Mouse (Mus musculus) limb, embryonic 12.5 days (tissue): ENCODE data around the gene Tarbp2. TPM values are rescaled to one million over a fixed set of nuclear protein-coding genes. Genes with fewer than 3 reads are reported as not detected.

ENCODE experiments used
- ATAC-seq: fragments of 200-750 bp; cut with Nextera tagmentation; 2 replicates; pipeline ENCODE4 v1.8.0; 2017; ENCODE audit warnings: low read depth, moderate TSS enrichment; ENCODE audit not compliant: insufficient number of reproducible peaks, insufficient read depth, low FRiP score, low TSS enrichment
- H3K27ac ChIP-seq: fragments of 300-500 bp; sonication (generic); 2 replicates; pipeline ENCODE4 v1.5.1; 2016; ENCODE audit warnings: mild to moderate bottlenecking, moderate library complexity
- H3K27me3 ChIP-seq: fragments of 300-500 bp; sonication (generic); 2 replicates; pipeline ENCODE4 v1.6.1; 2016; ENCODE audit warnings: mild to moderate bottlenecking, moderate library complexity
- H3K36me3 ChIP-seq: fragments of 300-500 bp; sonication (generic); 2 replicates; pipeline ENCODE4 v1.6.1; 2016; ENCODE audit warnings: mild to moderate bottlenecking, moderate library complexity
- H3K4me1 ChIP-seq: fragments of 300-500 bp; sonication (generic); replicated peaks from 2 replicates; pipeline ENCODE4 v1.6.1; 2016
- H3K4me2 ChIP-seq: fragments of 300-500 bp; sonication (generic); 2 replicates; pipeline ENCODE4 v1.6.1; 2016; ENCODE audit warnings: mild to moderate bottlenecking, moderate library complexity
- H3K4me3 ChIP-seq: fragments of 300-500 bp; sonication (generic); replicated peaks from 2 replicates; pipeline ENCODE4 v1.5.1; 2016; ENCODE audit warnings: mild to moderate bottlenecking
- H3K9ac ChIP-seq: fragments of 300-500 bp; sonication (generic); replicated peaks from 2 replicates; pipeline ENCODE4 v1.6.1; 2016; ENCODE audit warnings: mild to moderate bottlenecking, moderate library complexity
- H3K9me3 ChIP-seq: fragments of 300-500 bp; sonication (generic); 2 replicates; pipeline ENCODE4 v1.6.1; 2016; ENCODE audit warnings: mild to moderate bottlenecking, moderate library complexity
- WGBS: fragments of 180-500 bp; shearing (Covaris S2); methylation state at CpG from one replicate; pipeline ENCODE4 v1.1.7; 2016; 5-methylcytosine and 5-hydroxymethylcytosine counted together
- polyA plus RNA-seq: library from polyadenylated mRNA; unstranded; fragments of >200 nt; fragmentation: Nextera tagmentation; extraction: Ambion mirVana; gene quantifications from 2 replicates; pipeline ENCODE4 v1.2.1, GENCODE M21; 2016

The Tarbp2 gene
- polyA plus RNA-seq, 1 experiment from 2014 or later, result 111 TPM

DNA sequence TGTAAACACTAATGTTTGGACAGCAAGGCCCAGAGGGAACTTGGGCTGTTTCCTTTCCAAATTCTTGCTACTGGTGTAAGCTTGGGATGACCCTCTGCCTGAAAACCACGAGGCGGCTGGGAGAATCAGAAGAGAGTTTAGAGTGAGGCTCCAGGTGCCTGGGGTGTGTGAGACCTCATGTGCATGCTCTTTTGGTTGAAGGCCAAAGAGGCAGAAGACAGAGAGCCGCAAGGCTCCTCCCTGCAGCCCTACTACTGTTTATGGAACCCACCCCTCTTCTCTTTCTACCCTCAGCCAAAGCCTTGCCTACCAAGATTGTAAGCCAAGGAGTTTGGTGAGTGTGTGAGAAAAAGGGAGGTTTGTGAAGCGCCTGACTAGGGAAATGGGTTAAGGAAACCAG lies 2.2 kb upstream of the Tarbp2 start:
- peaks cover 44% of the 10 kb centered on the region for H3K4me1 ChIP-seq
- peak overlapping the region; percentile 84 for H3K9ac ChIP-seq
- H3K4me2 ChIP-seq, result peak overlapping the region; percentile 76
- no peaks in the 10 kb centered on the region for H3K27me3 ChIP-seq
- H3K4me3 ChIP-seq, result peak overlapping the region; percentile 70
- peaks cover 4% of the 10 kb centered on the region for H3K36me3 ChIP-seq
- 53% methylated on average over 4 of the region's 4 CpGs for WGBS
- no peak for ATAC-seq
- H3K9me3 ChIP-seq, result no peaks in the 10 kb centered on the region
- peak overlapping the region; percentile 85 for H3K27ac ChIP-seq

DNA sequence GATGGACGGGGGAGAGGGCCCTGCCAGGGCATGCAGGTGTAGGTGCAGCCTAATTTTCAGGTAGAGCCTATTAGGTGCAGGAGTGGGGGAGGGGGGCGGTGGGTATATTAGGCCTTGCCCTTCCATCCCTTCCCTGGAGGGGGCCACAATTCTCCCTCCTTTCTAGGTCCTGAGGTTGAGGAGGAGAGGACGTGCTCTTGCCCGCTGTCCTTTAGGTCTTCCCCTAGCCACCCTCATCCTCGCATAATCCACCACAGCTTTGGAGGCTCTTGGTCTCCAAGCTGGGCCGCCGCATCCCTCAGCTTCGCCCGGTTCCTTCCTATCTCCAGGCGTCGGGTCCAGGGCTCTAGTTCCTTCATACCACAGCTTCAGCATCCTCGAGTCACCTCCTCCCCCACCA lies 1.7 kb upstream of the Tarbp2 start:
- under 1% methylated on average over 12 of the region's 12 CpGs for WGBS
- peaks cover 9% of the 10 kb centered on the region for H3K36me3 ChIP-seq
- no peak for ATAC-seq
- no peaks in the 10 kb centered on the region for H3K9me3 ChIP-seq
- peaks cover 39% of the 10 kb centered on the region for H3K4me1 ChIP-seq
- peak overlapping the region; percentile 85 for H3K27ac ChIP-seq
- H3K9ac ChIP-seq, result peak overlapping the region; percentile 84
- H3K4me2 ChIP-seq, result peak overlapping the region; percentile 76
- H3K27me3 ChIP-seq, result no peaks in the 10 kb centered on the region
- peak overlapping the region; percentile 70 for H3K4me3 ChIP-seq

DNA sequence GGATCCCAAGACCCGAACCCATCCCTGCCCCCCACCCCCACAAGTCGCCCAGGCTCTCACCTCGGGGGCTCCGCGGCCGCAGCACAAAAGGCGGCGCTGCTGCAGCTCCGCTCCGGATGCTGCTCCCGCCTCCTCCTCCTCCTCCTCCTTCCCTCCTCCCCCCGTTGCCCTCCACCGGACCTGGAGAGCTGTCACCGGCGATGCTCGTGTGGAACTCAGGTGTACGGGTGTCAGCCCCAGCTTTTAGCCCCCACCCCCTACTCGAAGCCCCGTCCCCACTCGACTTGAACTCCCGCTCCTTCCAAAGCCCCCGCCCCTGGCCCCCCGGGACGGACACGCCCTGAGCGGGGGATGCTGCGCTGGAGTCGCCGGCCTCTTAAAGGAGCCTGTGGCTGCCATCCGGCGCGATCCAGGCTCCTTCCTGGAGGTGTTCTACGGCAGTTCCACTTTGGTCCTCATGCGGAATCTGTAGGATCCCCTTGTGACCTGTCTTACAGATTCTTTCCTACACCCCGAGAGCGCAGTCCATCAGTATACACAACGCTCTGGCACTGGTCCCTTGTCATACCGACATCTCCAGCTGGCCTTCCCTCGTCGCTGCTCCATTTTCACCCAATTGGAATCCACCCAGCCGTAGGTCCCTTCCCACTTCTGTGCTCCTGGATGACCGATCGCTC lies 1.1 kb upstream of the Tarbp2 start, which contains the start of gene Map3k12:
Gene Map3k12 (minus strand): TSS at position 337 of the 677 bp plus-strand sequence.
- peak within 1 kb of the TSS; percentile 76 for H3K4me2 ChIP-seq
- WGBS, result under 1% methylated on average over 43 of the region's 43 CpGs
- peak within 1 kb of the TSS; percentile 98 for H3K27ac ChIP-seq
- peaks cover 15% of the 10 kb centered on the region for H3K36me3 ChIP-seq
- peak within 1 kb of the TSS; percentile 84 for H3K9ac ChIP-seq
- peak within 1 kb of the TSS; percentile 70 for H3K4me3 ChIP-seq
- H3K9me3 ChIP-seq, result no peaks in the 10 kb centered on the region
- no peak for ATAC-seq
- peaks cover 33% of the 10 kb centered on the region for H3K4me1 ChIP-seq
- H3K27me3 ChIP-seq, result no peaks in the 10 kb centered on the region

DNA sequence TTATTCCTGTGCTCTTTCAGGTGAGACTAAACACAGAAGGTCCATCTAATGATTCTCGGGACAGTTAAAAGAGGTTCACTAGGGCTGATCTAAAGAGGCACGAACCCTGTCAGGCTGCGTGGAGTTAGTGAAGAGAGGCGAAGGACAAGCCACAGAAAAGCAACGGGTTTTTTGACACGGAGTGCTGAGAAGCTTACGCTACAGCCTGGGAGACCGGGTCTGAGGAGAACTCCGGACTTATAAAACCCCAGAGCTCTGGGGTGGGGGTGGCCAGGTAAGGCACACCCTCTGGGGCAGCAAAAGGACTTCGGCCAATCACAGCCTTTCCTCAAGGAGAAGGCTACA lies 389 bp upstream of the Tarbp2 start:
- WGBS, result 0% methylated on average over 10 of the region's 10 CpGs
- peak overlapping the region; percentile 84 for H3K9ac ChIP-seq
- H3K27me3 ChIP-seq, result no peaks in the 10 kb centered on the region
- H3K4me1 ChIP-seq, result peaks cover 26% of the 10 kb centered on the region
- H3K36me3 ChIP-seq, result peaks cover 22% of the 10 kb centered on the region
- H3K9me3 ChIP-seq, result no peaks in the 10 kb centered on the region
- H3K4me2 ChIP-seq, result peak overlapping the region; percentile 76
- no peak for ATAC-seq
- H3K27ac ChIP-seq, result peak overlapping the region; percentile 85
- H3K4me3 ChIP-seq, result peak overlapping the region; percentile 70

DNA sequence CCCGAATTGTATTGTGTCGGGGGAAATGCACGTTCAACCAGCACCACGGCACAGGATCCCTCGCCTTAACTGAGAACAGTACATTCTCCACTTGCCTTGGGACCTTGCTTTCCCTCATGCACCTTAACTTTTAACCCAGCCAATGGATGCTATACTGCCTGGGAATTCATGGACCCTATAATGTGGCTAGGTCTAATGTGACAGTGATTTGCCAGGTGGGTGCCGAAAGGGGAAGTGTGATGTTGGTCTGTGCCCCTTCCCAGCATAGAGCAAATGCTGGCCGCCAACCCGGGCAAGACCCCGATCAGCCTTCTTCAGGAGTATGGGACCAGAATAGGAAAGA lies 838 bp downstream of the Tarbp2 start:
- peaks cover 22% of the 10 kb centered on the region for H3K4me1 ChIP-seq
- H3K4me2 ChIP-seq, result peak overlapping the region; percentile 59
- peaks cover 30% of the 10 kb centered on the region for H3K36me3 ChIP-seq
- H3K9ac ChIP-seq, result peak overlapping the region; percentile 81
- WGBS, result 10% methylated on average over 9 of the region's 9 CpGs
- peak overlapping the region; percentile 70 for H3K4me3 ChIP-seq
- ATAC-seq, result no peak
- peak overlapping the region; percentile 98 for H3K27ac ChIP-seq
- H3K27me3 ChIP-seq, result no peaks in the 10 kb centered on the region
- no peaks in the 10 kb centered on the region for H3K9me3 ChIP-seq

DNA sequence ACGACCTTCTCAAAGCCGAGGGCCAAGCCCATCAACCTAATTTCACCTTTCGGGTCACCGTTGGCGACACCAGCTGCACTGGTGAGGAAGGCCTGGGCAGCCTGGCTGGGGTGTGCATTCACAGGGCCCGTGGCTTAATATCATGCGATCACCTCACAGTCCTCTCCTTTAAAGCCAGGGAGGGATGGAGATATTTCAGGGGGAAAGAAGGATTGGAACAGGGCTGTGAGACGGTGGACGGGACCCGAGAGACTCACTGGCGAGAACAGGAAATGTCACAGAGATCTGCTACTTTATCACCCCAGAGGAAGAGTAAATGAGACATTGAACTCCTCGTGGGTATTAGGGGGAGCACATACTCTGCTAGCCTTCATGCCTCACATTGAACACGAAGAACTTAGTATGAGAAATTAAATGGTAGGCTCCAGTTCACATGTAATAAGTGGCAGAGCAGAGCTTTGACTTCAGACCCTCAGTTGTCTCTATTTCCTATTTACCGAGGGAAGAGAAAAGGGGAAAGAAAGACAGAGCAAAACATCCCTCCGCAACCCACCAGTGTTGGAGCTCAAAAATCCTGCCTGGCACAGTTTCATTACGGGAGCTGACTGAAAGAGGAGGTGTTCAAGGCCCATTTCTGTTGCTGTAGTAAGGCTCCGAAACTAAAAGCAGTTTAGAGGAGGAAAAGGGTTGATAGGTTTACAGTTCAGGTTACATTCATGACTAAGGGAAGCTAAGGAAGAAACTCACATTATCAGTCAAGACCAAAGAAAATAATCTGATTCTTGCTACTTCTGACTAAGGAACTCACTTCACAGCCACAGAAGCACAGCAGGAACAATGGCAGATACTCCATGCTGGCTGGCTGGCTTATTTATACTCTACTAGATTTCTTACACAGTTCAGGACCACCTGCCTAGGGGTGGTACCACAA lies 1.5 kb downstream of the Tarbp2 start:
- no peak for ATAC-seq
- H3K4me1 ChIP-seq, result peaks cover 22% of the 10 kb centered on the region
- 61% methylated on average over 17 of the region's 17 CpGs for WGBS
- H3K9me3 ChIP-seq, result no peaks in the 10 kb centered on the region
- peaks cover 36% of the 10 kb centered on the region for H3K36me3 ChIP-seq
- peak overlapping the region; percentile 81 for H3K9ac ChIP-seq
- no peaks in the 10 kb centered on the region for H3K27me3 ChIP-seq
- peak overlapping the region; percentile 59 for H3K4me2 ChIP-seq
- peak overlapping the region; percentile 70 for H3K4me3 ChIP-seq
- H3K27ac ChIP-seq, result peak overlapping the region; percentile 98

DNA sequence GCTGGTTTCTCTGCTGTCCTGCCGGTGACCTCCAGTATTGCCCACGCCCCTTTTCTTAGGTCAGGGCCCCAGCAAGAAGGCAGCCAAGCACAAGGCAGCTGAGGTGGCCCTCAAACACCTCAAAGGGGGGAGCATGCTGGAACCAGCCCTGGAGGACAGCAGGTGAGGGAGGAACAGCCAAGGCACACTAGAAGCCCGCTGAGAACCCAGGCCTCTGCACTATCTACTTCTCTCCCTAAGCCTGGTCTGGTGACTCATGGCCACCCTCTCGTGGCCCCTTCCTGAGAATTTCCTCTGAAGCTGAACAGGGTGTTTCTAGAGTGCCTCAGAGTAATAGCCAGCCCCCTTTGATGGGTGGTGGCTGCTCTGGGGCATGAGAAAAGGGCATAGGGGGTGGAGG lies 2.4 kb downstream of the Tarbp2 start:
- no peak overlapping the region for H3K4me2 ChIP-seq

DNA sequence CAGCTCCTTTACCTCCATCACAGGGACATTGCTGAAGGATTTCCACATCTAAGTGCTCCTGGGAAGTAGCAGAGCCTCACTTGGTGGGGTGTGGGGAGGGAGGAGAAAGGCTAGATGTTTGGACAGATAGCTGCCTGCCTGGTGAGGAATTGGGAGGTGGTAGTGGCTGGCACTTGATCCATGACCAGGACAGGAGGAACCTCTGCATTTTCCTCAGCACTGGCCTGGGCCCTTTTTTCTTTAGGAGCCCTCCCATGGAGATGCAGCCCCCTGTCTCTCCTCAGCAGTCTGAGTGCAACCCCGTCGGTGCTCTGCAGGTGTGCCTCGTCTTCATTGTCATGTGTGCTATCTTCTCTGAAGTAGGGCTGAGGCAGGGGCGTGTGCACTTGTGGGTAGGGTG lies 3.5 kb downstream of the Tarbp2 start:
- Histone ChIP-seq H3K4me3 (no peak overlapping the region), H3K4me2 (no peak overlapping the region), H3K9ac (no peak overlapping the region), H3K36me3 (peaks cover 40% of the 10 kb centered on the region), H3K27ac (no peak overlapping the region), H3K9me3 (no peaks in the 10 kb centered on the region), H3K4me1 (peaks cover 10% of the 10 kb centered on the region), H3K27me3 (no peaks in the 10 kb centered on the region)
- ATAC-seq, result no peak
- WGBS, result 87% methylated on average over 4 of the region's 4 CpGs

More for the DNA sequence above, 2.4 kb downstream of the Tarbp2 start:
- Histone ChIP-seq H3K4me3 (no peak overlapping the region), H3K27ac (0 out of 2 replicates have a peak overlapping the region, but pooled peaks have one; percentile 12), H3K9me3 (no peaks in the 10 kb centered on the region), H3K9ac (no peak overlapping the region), H3K36me3 (peaks cover 38% of the 10 kb centered on the region), H3K4me1 (peaks cover 19% of the 10 kb centered on the region), H3K27me3 (no peaks in the 10 kb centered on the region)
- no peak for ATAC-seq
- 82% methylated on average over 4 of the region's 4 CpGs for WGBS

DNA sequence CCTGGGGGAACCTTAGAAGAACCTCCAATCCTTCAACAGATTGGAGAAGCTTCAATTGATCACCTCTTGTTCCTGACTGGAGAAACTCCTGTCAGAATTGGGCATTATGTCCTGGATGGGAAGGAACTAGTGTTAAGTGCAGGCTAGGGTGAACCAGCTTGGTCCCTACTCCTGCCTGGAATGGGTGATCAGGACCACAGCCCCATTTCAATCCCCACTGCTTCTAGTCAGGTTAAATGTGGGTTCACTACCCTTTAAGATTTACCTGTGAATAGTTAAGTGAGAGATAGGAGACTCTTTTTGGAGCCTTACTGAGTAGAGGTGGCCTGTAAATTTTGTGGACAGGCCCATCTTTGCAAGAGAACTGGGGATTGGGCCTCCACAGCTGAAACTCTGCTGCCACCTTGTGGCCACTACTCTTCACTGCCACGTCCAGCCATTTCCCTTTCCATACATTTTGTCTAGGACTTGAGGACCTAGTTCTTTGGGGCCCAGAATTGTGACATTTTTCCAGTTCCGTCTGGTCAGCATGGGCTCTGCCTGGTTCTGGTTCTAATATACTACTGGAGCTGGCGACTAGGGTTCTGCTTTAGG lies 7.0 kb downstream of the Tarbp2 start, which contains the start of gene Npff:
Gene Npff (minus strand): TSS at position 51 of the 594 bp plus-strand sequence.
- 8% methylated on average over 3 of the region's 3 CpGs for WGBS
- Histone ChIP-seq H3K4me3 (no peak within 1 kb of the TSS), H3K4me1 (no peaks in the 10 kb centered on the region), H3K27ac (peak within 1 kb of the TSS; percentile 24; the same call in 1 of the 2 replicates), H3K27me3 (no peaks in the 10 kb centered on the region), H3K9ac (no peak within 1 kb of the TSS), H3K9me3 (no peaks in the 10 kb centered on the region), H3K4me2 (no peak within 1 kb of the TSS), H3K36me3 (peaks cover 70% of the 10 kb centered on the region)
- no peak for ATAC-seq

DNA sequence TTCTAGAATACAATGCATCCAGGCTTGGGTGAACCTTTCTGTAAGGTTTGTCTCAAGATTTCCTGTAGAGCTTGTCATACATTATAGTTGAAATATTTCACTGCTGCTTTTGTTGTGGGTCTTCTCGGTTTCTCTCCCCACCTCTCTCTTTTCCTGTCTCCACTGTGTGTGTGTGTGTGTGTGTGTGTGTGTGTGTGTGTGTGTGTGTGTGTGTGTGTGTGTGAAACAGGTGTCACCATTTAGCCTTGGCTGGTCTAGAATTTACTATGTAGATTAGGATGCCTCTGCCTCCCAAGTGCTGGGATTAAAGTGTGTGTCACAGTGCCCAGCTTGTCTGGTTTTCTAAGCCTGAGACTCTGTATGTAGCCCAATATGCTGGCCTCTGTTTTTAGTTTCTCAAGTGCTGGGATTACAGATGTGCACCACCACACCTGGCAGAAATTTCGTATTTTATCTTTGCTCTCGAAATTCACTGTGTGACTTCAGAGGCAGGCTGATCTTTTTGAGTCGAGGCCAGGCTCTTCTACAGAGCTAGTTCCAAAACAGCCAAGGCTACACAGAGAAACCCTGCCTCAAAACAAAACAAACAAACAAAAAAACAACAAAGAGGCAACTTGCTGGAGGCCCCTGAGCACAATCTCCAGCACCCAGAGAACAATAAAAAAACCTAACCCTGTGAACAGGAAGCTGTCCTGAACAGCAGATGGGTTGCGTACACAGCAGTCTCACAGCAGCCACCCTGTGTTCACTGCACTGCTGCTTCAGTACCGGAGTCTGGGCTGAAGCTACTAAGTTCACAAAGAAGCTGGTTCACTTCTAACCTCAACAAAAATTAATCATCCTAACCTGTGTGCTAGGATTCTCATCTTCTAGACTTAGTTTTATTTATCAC lies 8.4 kb downstream of the Tarbp2 start:
- Histone ChIP-seq H3K9ac (no peak overlapping the region), H3K4me3 (no peak overlapping the region), H3K9me3 (no peaks in the 10 kb centered on the region), H3K27me3 (no peaks in the 10 kb centered on the region), H3K4me1 (no peaks in the 10 kb centered on the region), H3K36me3 (peaks cover 73% of the 10 kb centered on the region), H3K4me2 (no peak overlapping the region), H3K27ac (no peak overlapping the region)
- WGBS, result 82% methylated on average over 6 of the region's 6 CpGs
- no peak for ATAC-seq
